Mouse (Mus musculus) monocyte, adult 5-6 weeks (primary cell): ENCODE measurements around the gene Rbmxl1. TPM values are rescaled to one million over a fixed set of nuclear protein-coding genes. Genes with fewer than 3 reads are reported as not detected.
A peak's percentile ranks its signal among the peaks of the same experiment; 100 is the strongest.
"Not testable (repeated sequence)": the region's sequence is repeated elsewhere in the genome, so short reads cannot be mapped to it uniquely, and the experiment has no call there.

ENCODE experiments used
- ATAC-seq: fragments of 153-309, 156-312 bp; replicated peaks from 2 replicates; pipeline ENCODE4 v1.8.0; 2017; ENCODE audit warnings: mild to moderate bottlenecking; ENCODE audit not compliant: low TSS enrichment, insufficient number of reproducible peaks, severe bottlenecking, poor library complexity, low FRiP score
- total RNA-seq: library from RNA; stranded (forward); fragments of 200-1000, 200-491, 200-594 nt; gene quantifications from 3 replicates; pipeline ENCODE4 v1.2.3, GENCODE M21; 2017

The Rbmxl1 gene
- total RNA-seq, 1 experiment from 2014 or later = 76.1 TPM

DNA sequence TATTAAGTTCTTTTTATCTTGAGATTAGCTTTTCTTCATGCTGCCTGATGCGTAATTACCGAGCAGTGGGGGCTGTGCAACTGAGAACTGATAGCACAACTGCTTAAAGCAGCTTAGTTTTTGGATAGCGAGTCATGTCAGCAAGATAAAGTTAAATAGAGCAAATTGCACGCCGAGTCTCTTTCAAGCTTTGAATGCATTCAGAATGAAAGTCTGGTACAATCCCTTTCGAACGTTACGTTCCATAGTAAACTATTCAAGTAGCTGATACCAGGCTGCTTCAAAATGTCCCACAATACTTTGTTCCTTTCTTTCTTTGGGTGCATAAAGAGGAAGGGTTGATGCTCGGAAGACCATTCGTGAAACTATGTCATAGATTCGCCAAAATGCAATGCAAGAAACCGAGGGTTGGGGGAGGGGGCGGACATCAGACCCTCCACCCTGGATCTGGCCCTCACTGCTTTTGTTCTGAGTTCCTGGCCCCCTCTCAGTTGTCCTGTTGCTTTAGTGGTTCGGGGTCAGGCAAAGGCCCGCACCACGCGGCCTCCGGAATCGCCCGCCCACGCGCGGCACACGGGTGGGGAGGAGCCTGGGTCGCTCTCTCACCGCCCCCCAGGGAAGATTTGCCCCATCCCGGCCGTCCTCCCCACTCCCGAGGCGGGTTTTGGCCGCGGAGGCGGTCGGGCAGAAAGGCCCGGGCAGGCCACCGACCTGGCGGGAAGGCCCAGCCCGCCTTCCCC is 549 bp downstream of the Rbmxl1 start:
- ATAC-seq = peak; percentile 19; the same call in 1 of the 2 replicates

DNA sequence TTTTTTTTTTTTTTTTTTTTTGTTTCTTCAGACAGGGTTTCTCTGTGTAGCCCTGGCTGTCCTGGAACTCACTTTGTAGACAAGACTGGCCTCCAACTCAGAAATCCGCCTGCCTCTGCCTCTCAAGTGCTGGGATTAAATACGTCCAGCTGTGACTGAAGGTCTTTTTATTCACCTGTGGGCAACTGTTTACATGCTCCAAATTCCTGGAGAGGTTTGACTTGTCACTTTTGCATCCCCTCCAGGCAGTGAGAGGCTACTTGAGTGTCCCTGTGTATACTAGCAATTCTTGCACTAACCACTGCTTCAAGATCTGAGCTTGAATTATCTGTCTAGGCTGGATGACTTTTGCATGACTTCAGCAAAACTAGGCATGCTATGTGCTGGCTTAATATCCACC is 6.0 kb downstream of the Rbmxl1 start:
- no peak for ATAC-seq

DNA sequence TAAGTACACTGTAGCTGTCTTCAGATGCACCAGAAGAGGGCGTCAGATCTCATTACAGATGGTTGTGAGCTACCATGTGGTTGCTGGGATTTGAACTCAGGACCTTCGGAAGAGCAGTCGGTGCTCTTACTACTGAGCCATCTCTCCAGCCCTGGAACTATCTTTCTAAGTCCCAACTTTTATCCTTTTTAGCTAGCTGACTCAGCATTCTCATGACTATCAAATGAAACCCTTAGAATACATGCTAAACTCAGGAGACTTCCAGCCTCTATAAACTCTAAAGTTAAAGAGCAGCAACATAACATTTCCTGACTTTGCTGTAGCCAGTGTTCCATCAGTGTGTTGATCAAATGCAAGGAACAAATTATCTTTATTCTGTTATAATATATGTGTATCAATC is 12.4 kb downstream of the Rbmxl1 start:
- ATAC-seq = not testable (repeated sequence)

GRCm38 (mm10) chr8:78493031-78493430 is 15.7 kb downstream of the Rbmxl1 start:
- no peak for ATAC-seq

DNA sequence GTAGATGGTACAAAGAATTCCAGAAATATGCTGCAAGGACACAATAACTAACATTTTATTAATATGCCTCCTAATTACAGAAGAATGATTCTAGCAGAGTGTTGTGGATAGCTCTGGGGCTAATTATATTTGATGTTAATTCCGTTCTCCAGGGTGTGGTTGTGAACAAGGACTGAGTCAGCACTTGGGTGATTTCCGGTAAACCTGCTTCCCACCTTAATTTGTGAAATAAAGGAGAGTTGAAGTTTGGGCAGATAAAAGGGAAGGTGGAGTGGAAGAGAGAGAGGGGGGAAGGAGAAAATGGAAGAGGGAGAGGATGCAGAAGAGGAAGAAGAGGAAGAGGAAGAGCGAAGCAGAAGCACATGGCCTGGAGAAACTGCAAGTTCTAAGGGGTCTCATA is 19.0 kb downstream of the Rbmxl1 start:
- no peak for ATAC-seq

- no peak for ATAC-seq
These were observed 31.5 kb downstream of the Rbmxl1 start for GRCm38 (mm10) chr8:78477051-78477829.

DNA sequence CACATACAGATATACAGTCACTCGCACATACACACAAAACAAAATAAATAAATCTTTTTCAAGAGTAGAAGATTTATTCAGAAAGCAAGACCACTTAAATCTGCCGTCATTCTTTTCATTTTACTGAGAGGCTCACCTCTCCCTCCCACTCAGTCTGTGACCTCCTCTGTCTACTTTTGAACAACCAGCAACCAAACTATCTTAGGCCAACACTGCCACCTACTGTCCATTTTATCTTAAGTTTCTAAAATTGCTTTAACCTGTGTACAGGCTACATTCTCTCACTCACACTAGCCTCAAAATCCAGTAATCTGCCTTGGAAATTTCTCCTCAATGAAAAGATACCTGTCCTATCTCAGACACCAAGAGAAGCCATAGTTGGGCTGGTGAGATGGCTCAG is 40.8 kb downstream of the Rbmxl1 start:
- no peak for ATAC-seq

- ATAC-seq = no peak
These were observed 44.8 kb downstream of the Rbmxl1 start for GRCm38 (mm10) chr8:78463941-78464340.

DNA sequence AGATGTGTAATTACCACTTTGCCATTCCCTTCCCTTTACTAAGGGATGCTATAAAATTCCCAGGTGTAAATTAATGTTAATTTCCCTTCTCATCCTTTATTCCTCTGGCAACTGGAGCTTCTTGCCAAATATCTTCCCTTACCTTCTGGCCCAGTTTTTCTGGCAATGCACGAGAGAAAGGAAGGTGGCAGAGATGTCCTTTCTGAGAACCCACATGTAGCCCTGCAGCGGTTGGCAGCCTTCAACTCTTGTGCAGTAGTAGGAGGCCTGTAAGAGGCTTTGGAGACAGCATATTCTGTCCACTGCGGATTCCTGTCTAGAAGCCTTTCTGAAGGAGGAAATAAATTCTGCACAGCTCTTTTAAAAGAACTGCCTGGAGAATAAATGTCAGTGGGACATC is 52.3 kb downstream of the Rbmxl1 start:
- no peak for ATAC-seq

Other genes starting within 250 kb of the Rbmxl1 start
- gene Pou4f2, start 72.3 kb downstream of the Rbmxl1 start, total RNA-seq = not detected in 3 replicates
- gene Slc10a7, start 448 bp upstream of the Rbmxl1 start, total RNA-seq = 12.3 to 18.0 TPM (median 17.0 TPM) in 3 replicates